Mouse (Mus musculus) bone marrow, adult 2 months (tissue): ENCODE measurements around the gene Stk11.

Experiments
- CTCF ChIP-seq: fragments of 200-500 bp; IDR thresholded peaks from 2 replicates; pipeline ENCODE4 v1.5.1; 2011; ENCODE audit warnings: low read length, control low read depth; ENCODE audit not compliant: control insufficient read depth, insufficient read depth
- POLR2A ChIP-seq: fragments of 200-500 bp; IDR thresholded peaks from 2 replicates; pipeline ENCODE4 v1.6.1; 2011; ENCODE audit warnings: low read depth, mild to moderate bottlenecking, control low read depth, low read length, borderline replicate concordance; ENCODE audit not compliant: control insufficient read depth

GRCm38 (mm10) chr10:80134421-80134820 lies 18.8 kb downstream of the Stk11 start:
- TF ChIP-seq CTCF, result no peak
- TF ChIP-seq POLR2A, result no peak
